Mouse (Mus musculus): Measurements from ENCODE around the gene Zmiz1.

DNA sequence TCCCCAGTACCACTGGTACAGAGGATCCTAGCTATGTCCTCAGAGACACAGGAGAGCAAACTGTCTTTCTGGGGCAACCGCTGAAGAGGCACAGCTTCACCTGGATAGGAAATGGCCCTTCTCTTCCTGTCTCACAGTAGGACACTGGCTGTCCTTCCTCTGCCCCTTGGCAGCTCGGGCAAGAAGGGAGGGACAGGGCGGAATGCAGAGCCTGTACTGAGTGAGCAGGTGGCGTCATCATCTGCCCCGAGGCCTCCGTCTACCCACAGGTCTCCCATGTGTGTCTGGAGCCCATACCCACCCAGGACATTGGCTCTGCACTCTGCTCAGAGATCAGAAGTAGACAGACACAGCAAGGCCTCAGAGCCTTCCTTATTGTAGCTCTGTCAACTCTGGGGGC, 172.5 kb downstream of the Zmiz1 start:
- TF ChIP-seq GATA1 (IDR thresholded peaks at IDR 0.05; ENCODE audit: low read length), result no peak
- TF ChIP-seq TAL1 (IDR thresholded peaks at IDR 0.05; ENCODE audit: low read length), result no peak
